In the genomic region with DNA sequence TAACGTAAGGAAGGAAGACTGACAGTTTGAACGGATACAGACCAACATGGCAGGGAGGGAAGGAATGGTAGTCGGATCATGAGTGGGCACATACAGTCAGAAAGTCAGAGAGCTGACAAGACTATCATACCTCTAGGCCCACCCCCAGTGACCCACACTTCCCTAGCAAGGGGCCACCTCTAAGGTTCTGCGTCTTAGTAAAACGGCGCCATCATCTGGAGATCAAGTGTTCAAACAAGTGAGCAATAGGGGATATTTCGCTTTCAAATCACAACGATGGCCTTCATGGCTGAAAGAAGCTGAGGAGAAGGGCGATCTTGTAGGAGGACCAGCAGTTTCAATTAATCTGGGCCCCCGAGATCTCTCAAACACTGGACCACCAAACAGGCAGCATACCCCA, we compare ENCODE assay signal across 14 mouse cellular contexts.
"Had no signal": no experiment of that assay in that cellular context is flagged by ENCODE, and none has a peak within 500 bp of the region (broad histone marks: within the 10 kb centered on the region; RNA-seq: fewer than 3 reads in every experiment).

No protein-coding gene starts in this region.

- H3K9me3 ChIP-seq: limb, embryonic 10.5 days; liver, embryonic 12.5 days; midbrain, embryonic 10.5 days; neural tube, embryonic 13.5 days had no signal

- H3K27me3 ChIP-seq: liver, embryonic 12.5 days; neural tube, embryonic 13.5 days had no signal

- H3K4me2 ChIP-seq: liver, embryonic 12.5 days; neural tube, embryonic 13.5 days had no signal

- H3K4me3 ChIP-seq: left cerebral cortex, adult 2 months; limb, embryonic 10.5 days; liver, embryonic 12.5 days; midbrain, embryonic 10.5 days; neural tube, embryonic 13.5 days had no signal

- H3K36me3 ChIP-seq: limb, embryonic 10.5 days; liver, embryonic 12.5 days; midbrain, embryonic 10.5 days; neural tube, embryonic 13.5 days had no signal

- H3K4me1 ChIP-seq: neural tube, embryonic 13.5 days had no signal

- H3K9ac ChIP-seq: liver, embryonic 12.5 days; neural tube, embryonic 13.5 days had no signal

- ATAC-seq: liver, embryonic 12.5 days had no signal

- H3K27ac ChIP-seq: left cerebral cortex, adult 2 months; limb, embryonic 10.5 days; liver, embryonic 12.5 days; midbrain, embryonic 10.5 days; neural tube, embryonic 13.5 days had no signal

- DNase-seq: kidney, adult 11 months; kidney, adult 9 months; kidney, postnatal 14 days; lung, postnatal 36 days; midbrain, embryonic 14.5 days; retina, postnatal 1 day; right cerebral cortex, postnatal 4 days; spleen, adult 18-20 months; thymus, postnatal 36 days had no signal
